Mouse (Mus musculus) heart, embryonic 14.5 days (tissue): ENCODE measurements at regions not wholly inside any gene's neighbourhood (a gene's known extent, or its start where the extent isn't known, plus 50 kb on each side); places are given as distances from the start of the nearest gene placed in this dataset.

Experiments used
- ATAC-seq: fragments of 200-750 bp; cut with Nextera tagmentation; 2 replicates; pipeline ENCODE4 v1.8.0; 2017; ENCODE audit warnings: low read depth, moderate TSS enrichment; ENCODE audit not compliant: insufficient number of reproducible peaks, insufficient read depth, low FRiP score
- H3K27ac ChIP-seq, 2 experiments: fragments of 200-500 bp in 1 of 2; fragments of 300-500 bp in 1 of 2; sonication (generic) in 1 of 2; replicated peaks in 1 of 2; 2 replicates each; pipeline ENCODE4 v1.5.1; 2012 to 2014; ENCODE audit warnings: low read depth in 2 of 2, low read length in 2 of 2, control low read depth in 1 of 2, mild to moderate bottlenecking in 1 of 2, mixed read lengths in 1 of 2; ENCODE audit not compliant: control insufficient read depth in 1 of 2, insufficient read depth in 1 of 2
- H3K27me3 ChIP-seq: fragments of 300-500 bp; sonication (generic); 2 replicates; pipeline ENCODE4 v1.6.1; 2014; ENCODE audit warnings: mild to moderate bottlenecking, low read length, control low read depth; ENCODE audit not compliant: control insufficient read depth, insufficient read depth
- H3K36me3 ChIP-seq: fragments of 300-500 bp; sonication (generic); 2 replicates; pipeline ENCODE4 v1.6.1; 2014; ENCODE audit warnings: mild to moderate bottlenecking, control low read depth, low read length, mixed read lengths; ENCODE audit not compliant: control insufficient read depth, insufficient read depth
- H3K4me1 ChIP-seq, 2 experiments: fragments of 200-500 bp in 1 of 2; fragments of 300-500 bp in 1 of 2; sonication (generic) in 1 of 2; 2 replicates each; pipeline ENCODE4 v1.6.1; 2012 to 2014; ENCODE audit warnings: low read length in 2 of 2, control low read depth in 1 of 2, mixed read lengths in 1 of 2; ENCODE audit not compliant: control insufficient read depth in 2 of 2, insufficient read depth in 2 of 2
- H3K4me2 ChIP-seq: fragments of 300-500 bp; sonication (generic); 2 replicates; pipeline ENCODE4 v1.6.1; 2014; ENCODE audit warnings: mild to moderate bottlenecking, low read length
- H3K4me3 ChIP-seq, 2 experiments: fragments of 200-500 bp in 1 of 2; fragments of 300-500 bp in 1 of 2; sonication (generic) in 1 of 2; 2 replicates each; pipeline ENCODE4 v1.5.1; 2012 to 2014; ENCODE audit warnings: low read length in 2 of 2, mild to moderate bottlenecking in 2 of 2, control low read depth in 1 of 2, low read depth in 1 of 2, moderate library complexity in 1 of 2; ENCODE audit not compliant: control insufficient read depth in 1 of 2, insufficient read depth in 1 of 2
- H3K9ac ChIP-seq: fragments of 300-500 bp; sonication (generic); 2 replicates; pipeline ENCODE4 v1.6.1; 2014; ENCODE audit warnings: mild to moderate bottlenecking, low read length
- H3K9me3 ChIP-seq: fragments of 300-500 bp; sonication (generic); 2 replicates; pipeline ENCODE4 v1.6.1; 2016; ENCODE audit warnings: low read length, control low read depth; ENCODE audit not compliant: control insufficient read depth
- WGBS: fragments of 180-500 bp; shearing (Covaris S2); extraction: QIAGEN DNeasy Blood & Tissue Kit; methylation state at CpG from one replicate; pipeline ENCODE4 v1.1.7; 2014; 5-methylcytosine and 5-hydroxymethylcytosine counted together

DNA sequence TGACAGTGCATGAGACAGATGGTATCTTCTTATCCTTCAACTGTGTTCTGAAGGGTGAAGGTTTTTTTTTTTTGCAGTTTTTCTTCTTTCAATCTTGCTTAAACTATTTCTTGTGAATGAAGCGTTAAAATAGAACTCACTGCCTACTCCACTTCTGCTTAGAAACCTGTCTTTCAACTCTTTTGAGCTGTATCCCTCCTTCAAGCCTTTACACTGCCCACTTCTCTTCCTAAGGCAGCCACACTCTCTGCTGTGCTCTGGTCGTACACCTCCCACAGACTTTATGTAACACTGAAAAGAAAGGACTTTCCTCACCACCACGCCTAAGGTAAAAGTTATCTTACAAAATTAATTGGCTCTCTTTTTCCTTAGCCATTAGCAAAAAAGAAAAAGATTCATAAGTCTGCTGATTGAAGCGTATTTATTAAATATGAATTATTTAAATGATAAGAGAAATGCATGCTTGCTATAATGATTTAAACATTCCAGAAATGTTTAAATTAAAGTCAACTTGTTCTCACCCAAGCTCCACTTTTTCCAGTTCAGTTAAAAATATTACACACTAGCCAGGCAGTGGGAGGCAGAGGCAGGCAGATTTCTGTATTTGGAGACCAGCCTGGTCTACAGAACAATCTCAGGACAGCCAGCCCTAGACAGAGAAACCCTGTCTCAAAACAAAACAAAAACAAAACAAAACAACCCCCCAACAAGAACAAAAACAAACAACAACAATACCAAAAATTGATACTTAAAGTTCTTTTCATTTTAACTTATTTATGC lies 176.0 kb upstream of the Tom1l1 start:
- H3K9ac ChIP-seq = no peak overlapping the region
- no peak for ATAC-seq
- H3K36me3 ChIP-seq = no peaks in the 10 kb centered on the region
- no peaks in the 10 kb centered on the region for H3K27me3 ChIP-seq
- no peaks in the 10 kb centered on the region for H3K9me3 ChIP-seq
- no peak overlapping the region for H3K4me3 ChIP-seq
- 71% methylated on average over 4 of the region's 4 CpGs for WGBS
- H3K27ac ChIP-seq = no peak overlapping the region
- H3K4me2 ChIP-seq = no peak overlapping the region
- no peaks in the 10 kb centered on the region for H3K4me1 ChIP-seq

DNA sequence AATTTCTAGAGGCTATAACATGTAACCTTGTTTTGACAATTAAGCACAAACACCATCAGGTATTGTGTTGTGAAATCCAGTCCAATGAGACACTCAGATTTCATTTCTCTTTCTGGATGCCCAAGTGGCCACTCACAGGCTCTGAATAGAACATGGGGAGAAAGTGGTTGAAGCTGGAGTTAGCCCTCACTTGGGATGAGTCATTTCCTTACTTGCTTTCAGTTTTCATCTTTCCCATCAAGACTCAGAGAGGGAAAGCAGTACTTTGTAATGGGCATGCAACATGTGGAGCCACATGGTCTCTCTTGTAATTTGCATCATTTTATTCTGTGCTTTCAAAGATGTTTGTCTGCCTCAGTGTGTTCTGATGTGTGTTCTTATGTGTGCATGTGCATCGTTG lies 167.6 kb upstream of the Tom1l1 start:
- no peaks in the 10 kb centered on the region for H3K4me1 ChIP-seq
- H3K9me3 ChIP-seq = no peaks in the 10 kb centered on the region
- no peak overlapping the region for H3K9ac ChIP-seq
- H3K36me3 ChIP-seq = no peaks in the 10 kb centered on the region
- H3K27ac ChIP-seq = no peak overlapping the region
- no peak overlapping the region for H3K4me2 ChIP-seq
- no peak for ATAC-seq
- H3K4me3 ChIP-seq = no peak overlapping the region
- 94% methylated on average over 1 of the region's 1 CpGs for WGBS
- H3K27me3 ChIP-seq = no peaks in the 10 kb centered on the region

DNA sequence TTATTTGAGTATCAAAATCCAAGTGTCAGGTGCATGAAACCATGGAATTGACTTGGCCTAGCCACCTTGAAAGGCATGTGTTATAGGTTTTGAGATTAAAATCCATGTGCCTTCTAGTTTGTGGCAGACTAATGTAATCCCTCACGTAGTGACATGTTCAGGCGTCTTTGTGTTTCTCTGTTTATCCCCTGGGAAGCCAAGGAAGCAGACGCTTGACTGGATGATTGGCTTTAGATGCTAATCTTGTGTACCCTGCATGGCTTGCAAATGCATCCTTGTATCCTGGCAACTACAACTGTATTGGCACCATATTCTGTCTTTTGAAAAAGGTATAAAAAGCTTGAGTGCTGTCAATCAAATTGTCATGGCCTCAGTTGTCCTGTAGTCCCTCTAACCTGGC lies 167.2 kb upstream of the Tom1l1 start:
- Histone ChIP-seq H3K4me2 (no peak overlapping the region), H3K27ac (no peak overlapping the region), H3K4me3 (no peak overlapping the region), H3K36me3 (no peaks in the 10 kb centered on the region), H3K27me3 (no peaks in the 10 kb centered on the region), H3K4me1 (no peaks in the 10 kb centered on the region), H3K9ac (no peak overlapping the region), H3K9me3 (no peaks in the 10 kb centered on the region)
- ATAC-seq = no peak
- 77% methylated on average over 3 of the region's 3 CpGs for WGBS

DNA sequence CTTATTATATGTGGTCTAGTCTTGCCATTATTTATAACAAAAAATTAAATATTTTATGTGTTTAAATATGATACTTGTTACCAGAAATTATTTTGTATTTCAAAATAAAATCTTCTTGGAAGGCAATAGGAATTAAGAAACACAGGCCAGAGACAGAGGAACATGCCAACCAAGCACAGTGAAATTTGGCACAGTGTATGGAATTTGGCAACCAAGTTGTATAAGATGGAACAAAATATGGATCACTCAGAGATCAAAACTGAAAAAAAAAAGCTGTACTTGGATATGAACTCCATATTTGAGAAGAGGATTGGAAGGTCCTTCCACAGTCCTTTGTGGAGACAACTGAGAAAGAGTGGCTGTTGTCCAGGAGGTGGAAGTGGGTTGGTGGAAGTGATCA lies 163.1 kb upstream of the Tom1l1 start:
- Histone ChIP-seq H3K27ac (no peak overlapping the region), H3K36me3 (no peaks in the 10 kb centered on the region), H3K9me3 (no peaks in the 10 kb centered on the region), H3K4me1 (no peaks in the 10 kb centered on the region), H3K4me3 (no peak overlapping the region), H3K4me2 (no peak overlapping the region), H3K9ac (no peak overlapping the region), H3K27me3 (no peaks in the 10 kb centered on the region)
- ATAC-seq = no peak

DNA sequence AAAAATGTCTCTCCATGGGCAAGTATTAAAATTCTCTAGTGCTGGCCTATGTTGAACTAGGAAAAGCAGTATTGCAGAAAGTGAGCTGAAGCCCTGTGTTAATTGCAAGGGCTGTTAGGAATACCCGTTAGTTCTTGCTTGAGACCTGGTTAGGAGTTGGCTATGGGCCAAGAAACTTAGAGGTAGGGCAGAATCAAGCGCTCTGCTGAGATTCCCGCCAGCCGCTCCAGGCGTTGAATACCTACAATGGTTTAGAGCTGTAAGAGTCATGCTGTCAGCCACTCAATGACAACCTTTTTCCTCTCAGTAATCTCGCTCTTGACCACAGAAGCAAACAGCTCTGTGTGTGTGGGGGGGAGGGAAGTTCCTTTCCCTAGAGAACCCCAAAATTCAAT lies 156.8 kb upstream of the Tom1l1 start:
- no peak overlapping the region for H3K27ac ChIP-seq
- H3K4me1 ChIP-seq = no peaks in the 10 kb centered on the region; a peak in 1 of 4 replicates
- WGBS = 19% methylated on average over 6 of the region's 6 CpGs
- H3K27me3 ChIP-seq = no peaks in the 10 kb centered on the region
- H3K4me3 ChIP-seq = no peak overlapping the region
- H3K9me3 ChIP-seq = peaks cover 6% of the 10 kb centered on the region; the same call in 1 of the 2 replicates
- H3K36me3 ChIP-seq = no peaks in the 10 kb centered on the region
- no peak overlapping the region for H3K4me2 ChIP-seq
- H3K9ac ChIP-seq = no peak overlapping the region
- ATAC-seq = no peak

DNA sequence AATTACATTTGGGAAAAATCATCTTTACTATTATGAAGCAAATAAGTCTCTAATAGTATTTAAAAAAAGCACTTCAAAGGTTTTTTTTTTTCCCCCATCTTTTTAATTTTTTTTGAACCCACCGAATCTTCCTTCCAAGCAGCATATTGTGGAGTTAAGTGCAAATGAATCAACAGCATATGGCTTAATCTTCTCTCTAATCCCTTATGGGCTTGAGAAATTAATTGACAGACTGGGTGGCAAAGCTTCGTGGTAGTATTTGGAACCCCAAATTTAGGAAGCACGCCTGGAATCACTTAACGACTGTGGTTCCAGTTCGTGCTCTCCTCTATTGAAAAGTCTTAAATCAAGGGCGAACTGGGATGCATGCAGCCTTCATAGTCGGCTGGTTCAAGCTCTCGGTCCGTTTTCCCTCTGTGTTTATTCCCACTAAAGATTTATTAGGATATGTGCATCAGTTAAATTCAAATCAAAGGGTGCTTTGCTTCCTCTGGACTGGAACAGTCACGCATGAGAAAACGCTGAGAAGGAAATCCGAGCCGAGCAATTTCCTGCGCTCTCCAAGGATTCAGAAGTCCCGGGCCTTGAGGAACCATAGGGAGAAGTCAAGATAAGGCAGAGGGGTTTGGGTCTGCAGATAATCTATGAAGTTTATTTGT lies 156.2 kb upstream of the Tom1l1 start:
- Histone ChIP-seq H3K4me1 (no peaks in the 10 kb centered on the region; a peak in 1 of 4 replicates), H3K27me3 (no peaks in the 10 kb centered on the region), H3K4me3 (no peak overlapping the region), H3K9me3 (peaks cover 6% of the 10 kb centered on the region; the same call in 1 of the 2 replicates), H3K27ac (no peak overlapping the region), H3K9ac (no peak overlapping the region), H3K4me2 (no peak overlapping the region), H3K36me3 (no peaks in the 10 kb centered on the region)
- 76% methylated on average over 15 of the region's 15 CpGs for WGBS
- no peak for ATAC-seq

GRCm38 (mm10) chr11:90838161-90838560 lies 150.0 kb upstream of the Tom1l1 start:
- WGBS = 69% methylated on average over 1 of the region's 1 CpGs
- Histone ChIP-seq H3K4me3 (no peak overlapping the region), H3K27ac (no peak overlapping the region), H3K36me3 (no peaks in the 10 kb centered on the region), H3K9ac (no peak overlapping the region), H3K27me3 (no peaks in the 10 kb centered on the region), H3K9me3 (peaks cover 6% of the 10 kb centered on the region; the same call in 1 of the 2 replicates), H3K4me2 (no peak overlapping the region), H3K4me1 (no peaks in the 10 kb centered on the region)
- no peak for ATAC-seq
